Mouse (Mus musculus) thymus, adult 2 months (tissue): ENCODE data around the gene Bud31.
A peak's percentile ranks its signal among the peaks of the same experiment; 100 is the strongest.

Experiments used
- CTCF ChIP-seq: fragments of 200-500 bp; IDR thresholded peaks from 2 replicates; pipeline ENCODE4 v1.5.1; 2012; ENCODE audit warnings: mild to moderate bottlenecking, control low read depth, low read length, moderate library complexity, borderline replicate concordance; ENCODE audit not compliant: control insufficient read depth, poor library complexity, insufficient read depth; ENCODE audit errors: extremely low read depth
- POLR2A ChIP-seq: fragments of 200-500 bp; IDR thresholded peaks from 2 replicates; pipeline ENCODE4 v1.6.1; 2012; ENCODE audit warnings: mild to moderate bottlenecking, low read length, control low read depth, moderate library complexity; ENCODE audit not compliant: control insufficient read depth, poor library complexity, insufficient read depth; ENCODE audit errors: extremely low read depth

- TF ChIP-seq CTCF (no peak), POLR2A (peak; percentile 59; the same call in 1 of the 2 replicates)
These were observed 51.0 kb downstream of the Bud31 start for GRCm38 (mm10) chr5:145190875-145191798.
